Mouse (Mus musculus): ENCODE measurements at regions not wholly inside any gene's neighbourhood (a gene's known extent, or its start where the extent isn't known, plus 50 kb on each side); places are given as distances from the start of the nearest gene placed in this dataset.
"Not testable (repeated sequence)": the region's sequence is repeated elsewhere in the genome, so short reads cannot be mapped to it uniquely, and the experiment has no call there.

- not testable (repeated sequence) for TF ChIP-seq CTCF (IDR thresholded peaks at IDR 0.05; ENCODE audit: extremely low read depth, insufficient read length, insufficient replicate concordance, low read depth, low read length); POLR2A (IDR thresholded peaks at IDR 0.05; ENCODE audit: low read depth, low read length)
These were observed 404.3 kb downstream of the Adam6a start for GRCm38 (mm10) chr12:113948017-113948416.
